Mouse (Mus musculus): ENCODE measurements around the gene Arhgap18. TPM values are rescaled to one million over a fixed set of nuclear protein-coding genes. Genes with fewer than 3 reads are reported as not detected.

The Arhgap18 gene
- polyA plus RNA-seq, 1 experiment from 2014 or later = 40.0 TPM

GRCm38 (mm10) chr10:26857583-26857982 is 104.4 kb downstream of the Arhgap18 start:
- Histone ChIP-seq H3K9ac (ENCODE audit: low read length) (no peak overlapping the region), H3K36me3 (ENCODE audit: control insufficient read depth, insufficient read depth, low read length) (no peaks in the 10 kb centered on the region), H3K4me1 (replicated peaks; ENCODE audit: control insufficient read depth, insufficient read depth, low read length) (no peaks in the 10 kb centered on the region), H3K9me3 (ENCODE audit: control insufficient read depth, low read length) (no peaks in the 10 kb centered on the region), H3K4me2 (ENCODE audit: low read length) (no peak overlapping the region), H3K27ac (ENCODE audit: low read depth) (no peak overlapping the region), H3K4me3 (ENCODE audit: low read depth, low read length) (no peak overlapping the region), H3K27me3 (replicated peaks; ENCODE audit: control insufficient read depth, insufficient read depth, low read length) (no peaks in the 10 kb centered on the region)
- 77% methylated on average over 4 of the region's 4 CpGs for whole genome bisulfite sequencing
- ATAC-seq (replicated peaks; ENCODE audit: low FRiP score, low TSS enrichment, low read depth) = no peak
- DNase-seq (ENCODE audit: low spot score) = no peak

DNA sequence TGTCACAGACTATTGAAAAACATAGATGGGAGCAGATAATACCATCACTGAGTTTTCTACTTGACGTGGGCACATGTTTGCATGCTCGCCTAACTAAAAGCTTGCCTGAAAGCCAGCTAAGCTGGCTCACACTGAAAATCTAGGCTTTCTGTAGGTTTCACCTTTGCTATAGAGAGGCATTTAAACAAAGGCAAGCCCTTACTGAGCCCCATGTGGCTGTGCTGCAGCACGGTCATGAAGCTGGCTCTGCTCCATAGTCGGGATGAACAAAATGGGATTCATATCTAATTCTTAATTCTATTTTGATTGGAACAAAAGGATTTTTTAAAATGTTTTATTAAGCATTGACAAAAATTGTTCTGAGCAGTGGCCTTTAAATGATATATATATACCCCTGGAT is 105.3 kb downstream of the Arhgap18 start:
- Histone ChIP-seq H3K27ac (ENCODE audit: low read depth) (no peak overlapping the region), H3K4me3 (ENCODE audit: low read depth, low read length) (no peak overlapping the region), H3K36me3 (ENCODE audit: control insufficient read depth, insufficient read depth, low read length) (no peaks in the 10 kb centered on the region), H3K27me3 (replicated peaks; ENCODE audit: control insufficient read depth, insufficient read depth, low read length) (no peaks in the 10 kb centered on the region), H3K9ac (ENCODE audit: low read length) (no peak overlapping the region), H3K4me2 (ENCODE audit: low read length) (no peak overlapping the region), H3K9me3 (ENCODE audit: control insufficient read depth, low read length) (no peaks in the 10 kb centered on the region), H3K4me1 (replicated peaks; ENCODE audit: control insufficient read depth, insufficient read depth, low read length) (no peaks in the 10 kb centered on the region)
- DNase-seq (ENCODE audit: low spot score) = no peak
- ATAC-seq (replicated peaks; ENCODE audit: low FRiP score, low TSS enrichment, low read depth) = no peak
- WGBS = 88% methylated on average over 4 of the region's 4 CpGs

GRCm38 (mm10) chr10:26861231-26861630 is 108.0 kb downstream of the Arhgap18 start:
- no peaks in the 10 kb centered on the region for H3K4me1 ChIP-seq (replicated peaks; ENCODE audit: control insufficient read depth, insufficient read depth, low read length)
- no peak overlapping the region for H3K9ac ChIP-seq (ENCODE audit: low read length)
- no peak for DNase-seq (ENCODE audit: low spot score)
- H3K27ac ChIP-seq (ENCODE audit: low read depth) = no peak overlapping the region
- no peak overlapping the region for H3K4me3 ChIP-seq (ENCODE audit: low read depth, low read length)
- no peaks in the 10 kb centered on the region for H3K27me3 ChIP-seq (replicated peaks; ENCODE audit: control insufficient read depth, insufficient read depth, low read length)
- H3K4me2 ChIP-seq (ENCODE audit: low read length) = no peak overlapping the region
- ATAC-seq (replicated peaks; ENCODE audit: low FRiP score, low TSS enrichment, low read depth) = no peak
- H3K9me3 ChIP-seq (ENCODE audit: control insufficient read depth, low read length) = no peaks in the 10 kb centered on the region
- H3K36me3 ChIP-seq (ENCODE audit: control insufficient read depth, insufficient read depth, low read length) = no peaks in the 10 kb centered on the region

DNA sequence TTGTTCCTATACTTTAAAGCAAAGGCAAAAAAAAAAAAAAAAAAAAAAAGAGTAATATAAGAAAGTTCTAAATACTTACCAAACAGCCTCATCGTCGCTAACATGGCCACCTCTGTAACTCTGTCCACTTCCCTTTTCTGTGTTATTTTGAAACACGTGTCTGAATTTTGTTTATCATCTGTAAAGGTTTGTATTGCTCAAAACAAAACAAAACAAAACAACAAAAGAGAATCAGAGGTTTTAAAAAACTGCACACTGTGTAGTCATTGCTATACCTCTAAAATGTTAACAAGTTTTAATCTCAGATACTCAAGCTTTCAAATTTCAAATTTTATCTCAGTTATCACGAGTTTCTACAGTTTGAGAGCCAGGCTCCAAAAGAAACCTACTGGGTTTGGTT is 109.0 kb downstream of the Arhgap18 start:
- H3K4me3 ChIP-seq (ENCODE audit: low read depth, low read length) = no peak overlapping the region
- H3K9ac ChIP-seq (ENCODE audit: low read length) = no peak overlapping the region
- WGBS = 91% methylated on average over 4 of the region's 4 CpGs
- H3K36me3 ChIP-seq (ENCODE audit: control insufficient read depth, insufficient read depth, low read length) = no peaks in the 10 kb centered on the region
- no peaks in the 10 kb centered on the region for H3K27me3 ChIP-seq (replicated peaks; ENCODE audit: control insufficient read depth, insufficient read depth, low read length)
- no peak overlapping the region for H3K27ac ChIP-seq (ENCODE audit: low read depth)
- H3K4me2 ChIP-seq (ENCODE audit: low read length) = no peak overlapping the region
- H3K9me3 ChIP-seq (ENCODE audit: control insufficient read depth, low read length) = no peaks in the 10 kb centered on the region
- DNase-seq (ENCODE audit: low spot score) (no peak), ATAC-seq (replicated peaks; ENCODE audit: low FRiP score, low TSS enrichment, low read depth) (no peak)
- H3K4me1 ChIP-seq (replicated peaks; ENCODE audit: control insufficient read depth, insufficient read depth, low read length) = no peaks in the 10 kb centered on the region

GRCm38 (mm10) chr10:26863982-26864381 is 110.8 kb downstream of the Arhgap18 start:
- no peak overlapping the region for H3K4me3 ChIP-seq (ENCODE audit: low read depth, low read length)
- H3K9me3 ChIP-seq (ENCODE audit: control insufficient read depth, low read length) = no peaks in the 10 kb centered on the region
- H3K4me2 ChIP-seq (ENCODE audit: low read length) = no peak overlapping the region
- no peaks in the 10 kb centered on the region for H3K27me3 ChIP-seq (replicated peaks; ENCODE audit: control insufficient read depth, insufficient read depth, low read length)
- H3K4me1 ChIP-seq (replicated peaks; ENCODE audit: control insufficient read depth, insufficient read depth, low read length) = no peaks in the 10 kb centered on the region
- H3K36me3 ChIP-seq (ENCODE audit: control insufficient read depth, insufficient read depth, low read length) = no peaks in the 10 kb centered on the region
- H3K27ac ChIP-seq (ENCODE audit: low read depth) = no peak overlapping the region
- WGBS = 93% methylated on average over 1 of the region's 1 CpGs
- no peak overlapping the region for H3K9ac ChIP-seq (ENCODE audit: low read length)
- DNase-seq (ENCODE audit: low spot score) = no peak
- no peak for ATAC-seq (replicated peaks; ENCODE audit: low FRiP score, low TSS enrichment, low read depth)

DNA sequence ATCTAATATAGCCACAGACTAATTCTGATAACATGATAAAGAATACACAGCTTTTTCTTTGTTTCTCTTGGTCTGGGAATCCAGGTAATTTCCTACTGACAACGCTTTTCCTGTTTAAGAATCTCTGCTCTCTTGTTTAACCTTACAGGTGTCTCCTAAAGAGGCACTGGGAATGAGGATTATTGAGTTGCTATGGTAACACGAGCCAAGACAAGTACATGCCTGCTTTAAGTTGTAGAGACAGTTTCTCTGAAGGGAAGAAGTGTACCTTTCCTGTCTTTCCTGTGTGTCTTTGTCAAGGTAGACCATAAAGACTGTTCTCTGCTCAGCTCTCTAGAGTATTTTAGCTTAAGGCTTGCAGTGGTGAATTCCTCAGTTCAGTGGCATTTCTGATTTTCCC is 117.6 kb downstream of the Arhgap18 start:
- Histone ChIP-seq H3K27me3 (replicated peaks; ENCODE audit: control insufficient read depth, insufficient read depth, low read length) (no peaks in the 10 kb centered on the region), H3K9ac (ENCODE audit: low read length) (no peak overlapping the region), H3K9me3 (ENCODE audit: control insufficient read depth, low read length) (no peaks in the 10 kb centered on the region), H3K36me3 (ENCODE audit: control insufficient read depth, insufficient read depth, low read length) (no peaks in the 10 kb centered on the region), H3K4me2 (ENCODE audit: low read length) (no peak overlapping the region), H3K27ac (ENCODE audit: low read depth) (no peak overlapping the region), H3K4me1 (replicated peaks; ENCODE audit: control insufficient read depth, insufficient read depth, low read length) (no peaks in the 10 kb centered on the region), H3K4me3 (ENCODE audit: low read depth, low read length) (no peak overlapping the region)
- 40% methylated on average over 2 of the region's 2 CpGs for WGBS
- ATAC-seq (replicated peaks; ENCODE audit: low FRiP score, low TSS enrichment, low read depth) = no peak
- no peak for DNase-seq (ENCODE audit: low spot score)

- no peak for ATAC-seq (replicated peaks; ENCODE audit: low FRiP score, low TSS enrichment, low read depth)
- no peak overlapping the region for H3K4me2 ChIP-seq (ENCODE audit: low read length)
Observed at GRCm38 (mm10) chr10:26877309-26877708, 124.1 kb downstream of the Arhgap18 start.

DNA sequence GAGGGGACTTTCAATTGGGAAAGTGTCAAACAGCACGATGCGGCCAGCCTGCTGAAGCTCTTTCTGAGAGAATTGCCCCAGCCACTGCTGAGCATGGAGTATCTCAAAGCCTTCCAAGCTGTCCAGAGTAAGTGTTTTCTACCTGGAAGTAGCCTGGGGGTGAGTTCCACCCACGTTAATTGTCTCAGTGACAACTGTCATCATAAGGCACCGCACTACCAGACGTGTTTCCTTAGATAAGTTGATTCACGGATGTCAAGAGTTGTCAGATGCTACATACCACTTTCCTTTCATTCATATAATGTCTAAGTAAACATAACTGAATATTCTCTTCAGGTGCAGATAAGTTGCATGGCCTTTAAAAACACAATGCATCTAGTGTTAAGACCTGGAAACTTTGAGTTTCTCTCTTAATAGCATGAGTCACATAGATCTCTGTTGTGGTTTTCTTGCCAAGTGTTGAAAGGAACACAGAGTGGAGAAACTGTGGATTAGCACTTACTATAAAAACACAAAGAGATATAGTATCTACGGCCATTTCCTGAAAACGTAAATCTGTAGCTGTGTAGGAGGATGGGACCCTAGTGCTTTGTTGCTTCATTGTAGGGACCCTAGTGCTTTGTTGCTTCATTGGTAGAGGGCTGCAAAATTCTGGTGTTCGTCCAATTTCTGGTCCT is 125.8 kb downstream of the Arhgap18 start:
- DNase-seq (ENCODE audit: low spot score) = no peak
- no peak overlapping the region for H3K9ac ChIP-seq (ENCODE audit: low read length)
- H3K27ac ChIP-seq (ENCODE audit: low read depth) = no peak overlapping the region
- H3K4me2 ChIP-seq (ENCODE audit: low read length) = no peak overlapping the region
- no peaks in the 10 kb centered on the region; the same call in 1 of the 2 replicates for H3K36me3 ChIP-seq (ENCODE audit: control insufficient read depth, insufficient read depth, low read length)
- no peaks in the 10 kb centered on the region for H3K27me3 ChIP-seq (replicated peaks; ENCODE audit: control insufficient read depth, insufficient read depth, low read length)
- H3K9me3 ChIP-seq (ENCODE audit: control insufficient read depth, low read length) = no peaks in the 10 kb centered on the region
- no peak for ATAC-seq (replicated peaks; ENCODE audit: low FRiP score, low TSS enrichment, low read depth)
- WGBS = 71% methylated on average over 9 of the region's 9 CpGs
- H3K4me3 ChIP-seq (ENCODE audit: low read depth, low read length) = no peak overlapping the region
- no peaks in the 10 kb centered on the region for H3K4me1 ChIP-seq (replicated peaks; ENCODE audit: control insufficient read depth, insufficient read depth, low read length)

More at GRCm38 (mm10) chr10:26877309-26877708, 124.1 kb downstream of the Arhgap18 start:
- Histone ChIP-seq H3K27me3 (replicated peaks; ENCODE audit: control insufficient read depth, insufficient read depth, low read length) (no peaks in the 10 kb centered on the region), H3K4me3 (ENCODE audit: low read depth, low read length) (no peak overlapping the region), H3K4me1 (replicated peaks; ENCODE audit: control insufficient read depth, insufficient read depth, low read length) (no peaks in the 10 kb centered on the region), H3K36me3 (ENCODE audit: control insufficient read depth, insufficient read depth, low read length) (no peaks in the 10 kb centered on the region; the same call in 1 of the 2 replicates), H3K27ac (ENCODE audit: low read depth) (no peak overlapping the region), H3K9ac (ENCODE audit: low read length) (no peak overlapping the region), H3K9me3 (ENCODE audit: control insufficient read depth, low read length) (no peaks in the 10 kb centered on the region)
- no peak for DNase-seq (ENCODE audit: low spot score)
- 83% methylated on average over 11 of the region's 11 CpGs for WGBS

DNA sequence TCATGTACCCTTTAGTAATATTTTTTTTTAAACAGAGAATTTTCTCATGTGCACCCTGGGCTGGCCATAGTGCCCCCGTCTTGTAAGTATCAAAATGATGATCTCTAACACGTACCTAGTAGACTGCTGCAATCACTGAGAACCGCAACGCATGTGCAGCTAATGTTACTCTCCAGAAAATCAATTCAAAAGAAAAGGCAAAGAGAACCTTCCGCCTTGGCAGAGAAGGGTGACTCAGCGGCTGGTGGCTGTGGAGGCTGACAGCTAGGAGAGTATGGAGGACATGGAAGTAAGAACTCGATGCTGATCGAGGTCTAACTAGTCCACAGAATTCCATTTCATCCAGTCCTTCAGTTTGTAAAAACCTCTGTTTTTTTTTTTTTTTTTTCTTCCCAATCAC is 131.7 kb downstream of the Arhgap18 start:
- H3K27ac ChIP-seq (ENCODE audit: low read depth) = no peak overlapping the region
- H3K9me3 ChIP-seq (ENCODE audit: control insufficient read depth, low read length) = no peaks in the 10 kb centered on the region
- no peaks in the 10 kb centered on the region for H3K4me1 ChIP-seq (replicated peaks; ENCODE audit: control insufficient read depth, insufficient read depth, low read length)
- no peak for ATAC-seq (replicated peaks; ENCODE audit: low FRiP score, low TSS enrichment, low read depth)
- H3K36me3 ChIP-seq (ENCODE audit: control insufficient read depth, insufficient read depth, low read length) = no peaks in the 10 kb centered on the region
- no peak overlapping the region for H3K4me3 ChIP-seq (ENCODE audit: low read depth, low read length)
- H3K27me3 ChIP-seq (replicated peaks; ENCODE audit: control insufficient read depth, insufficient read depth, low read length) = no peaks in the 10 kb centered on the region
- H3K9ac ChIP-seq (ENCODE audit: low read length) = no peak overlapping the region
- 88% methylated on average over 8 of the region's 8 CpGs for WGBS
- H3K4me2 ChIP-seq (ENCODE audit: low read length) = no peak overlapping the region
- DNase-seq (ENCODE audit: low spot score) = no peak

All from intestine, embryonic 14.5 days (tissue).